Mouse (Mus musculus) limb, embryonic 11.5 days (tissue): Measurements from ENCODE around the gene Kat8. TPM values are rescaled to one million over a fixed set of nuclear protein-coding genes. Genes with fewer than 3 reads are reported as not detected.

Source experiments
- ATAC-seq: fragments of 200-750 bp; cut with Nextera tagmentation; 2 replicates; pipeline ENCODE4 v1.8.0; 2017; ENCODE audit warnings: low read depth; ENCODE audit not compliant: insufficient number of reproducible peaks, low FRiP score, low TSS enrichment
- DNase-seq: peaks from one replicate; pipeline ENCODE4 v3.0.0-alpha.2; 2015; ENCODE audit warnings: low spot score
- H3K27ac ChIP-seq: fragments of 300-500 bp; sonication (generic); replicated peaks from 2 replicates; pipeline ENCODE4 v1.5.1; 2014; ENCODE audit warnings: low read depth, mild to moderate bottlenecking, low read length
- H3K27me3 ChIP-seq: fragments of 300-500 bp; sonication (generic); 2 replicates; pipeline ENCODE4 v1.6.1; 2014; ENCODE audit warnings: mild to moderate bottlenecking, low read length, mixed read lengths; ENCODE audit not compliant: control insufficient read depth, insufficient read depth
- H3K36me3 ChIP-seq: fragments of 300-500 bp; sonication (generic); 2 replicates; pipeline ENCODE4 v1.6.1; 2014; ENCODE audit warnings: mild to moderate bottlenecking, low read length, moderate library complexity, mixed read lengths; ENCODE audit not compliant: control insufficient read depth, insufficient read depth
- H3K4me1 ChIP-seq: fragments of 300-500 bp; sonication (generic); 2 replicates; pipeline ENCODE4 v1.6.1; 2014; ENCODE audit warnings: low read length, mixed read lengths; ENCODE audit not compliant: control insufficient read depth, insufficient read depth
- H3K4me2 ChIP-seq: fragments of 300-500 bp; sonication (generic); 2 replicates; pipeline ENCODE4 v1.6.1; 2014; ENCODE audit warnings: low read depth, mild to moderate bottlenecking, moderate library complexity; ENCODE audit not compliant: severe bottlenecking
- H3K4me3 ChIP-seq: fragments of 300-500 bp; sonication (generic); 2 replicates; pipeline ENCODE4 v1.5.1; 2014; ENCODE audit warnings: low read depth, low read length
- H3K9ac ChIP-seq: fragments of 300-500 bp; sonication (generic); 2 replicates; pipeline ENCODE4 v1.6.1; 2014; ENCODE audit warnings: mild to moderate bottlenecking, low read length
- H3K9me3 ChIP-seq: fragments of 300-500 bp; sonication (generic); 2 replicates; pipeline ENCODE4 v1.6.1; 2016; ENCODE audit warnings: low read length; ENCODE audit not compliant: control insufficient read depth
- WGBS: fragments of 180-500 bp; shearing (Covaris S2); extraction: QIAGEN DNeasy Blood & Tissue Kit; methylation state at CpG from one replicate; pipeline ENCODE4 v1.1.7; 2014; 5-methylcytosine and 5-hydroxymethylcytosine counted together
- polyA plus RNA-seq: library from polyadenylated mRNA; unstranded; fragments of >200 nt; fragmentation: Nextera tagmentation; extraction: Ambion mirVana; gene quantifications from 2 replicates; pipeline ENCODE4 v1.2.1, GENCODE M21; 2014

Gene Kat8
- polyA plus RNA-seq, 1 experiment from 2014 or later = 48.2 TPM

GRCm38 (mm10) chr7:127929923-127930322 lies 17.6 kb downstream of the Kat8 start, which contains the start of gene Prss8:
Gene Prss8 (minus strand): TSS chr7:127930104.
- Histone ChIP-seq H3K36me3 (peaks cover 5% of the 10 kb centered on the region; the same call in 1 of the 2 replicates), H3K9me3 (no peaks in the 10 kb centered on the region), H3K9ac (peak within 1 kb of the TSS; percentile 51), H3K4me3 (peak within 1 kb of the TSS; percentile 22), H3K4me1 (no peaks in the 10 kb centered on the region), H3K27me3 (peaks cover 18% of the 10 kb centered on the region), H3K4me2 (peak within 1 kb of the TSS; percentile 42), H3K27ac (no peak within 1 kb of the TSS)
- ATAC-seq = no peak
- DNase-seq = no peak
- 8% methylated on average over 6 of the region's 6 CpGs for WGBS

- Histone ChIP-seq H3K9me3 (no peaks in the 10 kb centered on the region), H3K27ac (no peak overlapping the region), H3K9ac (no peak overlapping the region), H3K4me3 (no peak overlapping the region), H3K4me2 (no peak overlapping the region), H3K4me1 (no peaks in the 10 kb centered on the region), H3K36me3 (peaks cover 2% of the 10 kb centered on the region; the same call in 1 of the 2 replicates), H3K27me3 (peaks cover 18% of the 10 kb centered on the region)
- WGBS = 83% methylated on average over 5 of the region's 5 CpGs
- ATAC-seq (no peak), DNase-seq (no peak)
These were observed 18.3 kb downstream of the Kat8 start for GRCm38 (mm10) chr7:127930636-127931035.

GRCm38 (mm10) chr7:127931351-127932135 lies 19.2 kb downstream of the Kat8 start:
- Histone ChIP-seq H3K36me3 (no peaks in the 10 kb centered on the region; the same call in 1 of the 2 replicates), H3K4me1 (0 out of 2 replicates have a peak, but pooled peaks cover 3% of the 10 kb centered on the region), H3K27me3 (peaks cover 18% of the 10 kb centered on the region), H3K4me2 (no peak overlapping the region), H3K27ac (no peak overlapping the region), H3K4me3 (no peak overlapping the region), H3K9ac (peak overlapping the region; percentile 7; the same call in 1 of the 2 replicates), H3K9me3 (no peaks in the 10 kb centered on the region)
- ATAC-seq (no peak), DNase-seq (no peak)
- WGBS = 47% methylated on average over 13 of the region's 13 CpGs

GRCm38 (mm10) chr7:127932273-127933031 lies 20.1 kb downstream of the Kat8 start:
- DNase-seq (no peak), ATAC-seq (no peak)
- Histone ChIP-seq H3K27me3 (peaks cover 18% of the 10 kb centered on the region), H3K4me2 (no peak overlapping the region), H3K9ac (no peak overlapping the region), H3K36me3 (no peaks in the 10 kb centered on the region), H3K4me1 (0 out of 2 replicates have a peak, but pooled peaks cover 3% of the 10 kb centered on the region), H3K27ac (no peak overlapping the region), H3K9me3 (no peaks in the 10 kb centered on the region), H3K4me3 (no peak overlapping the region)
- WGBS = 18% methylated on average over 13 of the region's 13 CpGs

- DNase-seq (no peak), ATAC-seq (no peak)
- H3K4me2 ChIP-seq = no peak overlapping the region; the same call in 1 of the 2 replicates
- peaks cover 12% of the 10 kb centered on the region for H3K27me3 ChIP-seq
- H3K4me1 ChIP-seq = 0 out of 2 replicates have a peak, but pooled peaks cover 3% of the 10 kb centered on the region
- H3K4me3 ChIP-seq = no peak overlapping the region
- no peaks in the 10 kb centered on the region for H3K36me3 ChIP-seq
- H3K27ac ChIP-seq = no peak overlapping the region
- no peak overlapping the region; the same call in 1 of the 2 replicates for H3K9ac ChIP-seq
- no peaks in the 10 kb centered on the region for H3K9me3 ChIP-seq
- 91% methylated on average over 5 of the region's 5 CpGs for WGBS
These were observed 21.8 kb downstream of the Kat8 start for GRCm38 (mm10) chr7:127934075-127934474.

GRCm38 (mm10) chr7:127935028-127935722 lies 22.9 kb downstream of the Kat8 start:
- DNase-seq = peak; percentile 96
- no peak overlapping the region for H3K27ac ChIP-seq
- peaks cover 2% of the 10 kb centered on the region; the same call in 1 of the 2 replicates for H3K27me3 ChIP-seq
- no peaks in the 10 kb centered on the region for H3K36me3 ChIP-seq
- 7% methylated on average over 32 of the region's 32 CpGs for WGBS
- H3K4me1 ChIP-seq = 0 out of 2 replicates have a peak, but pooled peaks cover 3% of the 10 kb centered on the region
- H3K4me2 ChIP-seq = peak overlapping the region; percentile 96
- H3K4me3 ChIP-seq = peak overlapping the region; percentile 72
- no peaks in the 10 kb centered on the region for H3K9me3 ChIP-seq
- H3K9ac ChIP-seq = peak overlapping the region; percentile 75
- peak; percentile 93 for ATAC-seq

- H3K27ac ChIP-seq = no peak overlapping the region
- peak overlapping the region; percentile 96 for H3K4me2 ChIP-seq
- peak overlapping the region; percentile 72 for H3K4me3 ChIP-seq
- DNase-seq (no peak), ATAC-seq (0 out of 2 replicates have a peak, but pooled peaks have one; percentile 9)
- H3K9me3 ChIP-seq = no peaks in the 10 kb centered on the region
- H3K27me3 ChIP-seq = no peaks in the 10 kb centered on the region
- no peaks in the 10 kb centered on the region for H3K36me3 ChIP-seq
- H3K9ac ChIP-seq = peak overlapping the region; percentile 75
- 0 out of 2 replicates have a peak, but pooled peaks cover 3% of the 10 kb centered on the region for H3K4me1 ChIP-seq
- WGBS = 1% methylated on average over 36 of the region's 38 CpGs
These were observed 23.4 kb downstream of the Kat8 start for GRCm38 (mm10) chr7:127935748-127936159.
